Mouse (Mus musculus): ENCODE data around the gene Rpl18. TPM values are rescaled to one million over a fixed set of nuclear protein-coding genes. Genes with fewer than 3 reads are reported as not detected.

The Rpl18 gene
- total RNA-seq (2023; ENCODE audit: inconsistent age), result 2,003 to 2,338 TPM (median 2,227 TPM) in 4 replicates

GRCm38 (mm10) chr7:45715090-45715708 lies at the start of gene Rpl18:
Gene Rpl18 (plus strand): TSS chr7:45715457.

DNA sequence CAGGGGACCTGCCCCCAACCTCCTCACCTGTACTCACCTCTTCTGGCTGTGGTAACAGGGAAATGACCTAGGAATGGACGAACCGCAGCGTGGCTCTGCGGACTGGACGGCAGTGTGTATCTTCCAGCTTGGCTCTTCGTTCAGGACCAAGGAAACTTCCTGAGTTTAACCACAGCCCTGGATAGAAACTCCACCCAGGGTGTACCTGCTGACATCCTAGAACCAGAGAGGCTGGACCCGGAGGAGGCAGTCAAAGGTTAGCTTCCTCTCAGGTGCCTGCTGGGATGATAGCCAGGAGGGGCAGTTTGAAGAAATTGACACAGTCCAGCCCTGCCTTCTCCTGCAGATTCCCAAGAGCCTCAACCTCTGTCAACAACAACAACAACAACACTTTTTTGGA lies 49.1 kb upstream of the Rpl18 start, which contains the start of gene Fut2:
Gene Fut2 (minus strand): TSS at position 234 of the 400 bp plus-strand sequence.

GRCm38 (mm10) chr7:45683396-45684050 lies 31.7 kb upstream of the Rpl18 start, which contains the start of gene Ntn5:
Gene Ntn5 (plus strand): TSS chr7:45684022.

DNA sequence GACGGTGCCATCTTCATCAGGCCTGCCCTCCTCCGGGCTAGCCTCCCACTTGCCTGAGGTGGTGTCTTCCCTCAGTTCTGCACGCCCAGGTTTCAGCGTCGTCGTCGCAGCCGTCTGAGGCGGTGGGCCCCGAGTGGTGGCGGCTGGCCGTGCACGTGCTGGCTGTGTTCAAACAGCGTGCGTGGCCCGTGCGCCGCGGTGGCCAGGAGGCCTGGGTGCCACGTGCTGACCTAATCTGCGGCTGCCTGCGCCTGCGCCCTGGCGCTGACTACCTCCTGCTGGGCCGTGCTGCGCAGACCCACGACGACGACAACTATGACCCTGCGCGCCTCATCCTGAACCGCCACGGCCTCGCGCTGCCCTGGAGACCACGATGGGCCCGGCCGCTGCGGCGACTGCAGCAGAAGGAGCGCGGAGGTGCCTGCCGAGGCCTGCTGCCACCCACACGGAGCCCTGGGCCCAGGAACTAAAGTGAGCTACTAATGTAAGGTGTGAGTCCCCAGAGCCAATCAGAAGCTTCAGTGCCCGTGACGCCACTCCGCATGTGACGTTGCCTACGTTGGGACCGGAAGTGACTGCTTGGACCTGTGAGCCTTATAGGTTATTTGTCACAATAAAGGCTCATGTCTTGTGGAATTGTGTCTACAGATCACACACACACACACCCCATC lies 21.2 kb upstream of the Rpl18 start, which contains the start of gene Sec1:
Gene Sec1 (minus strand): TSS at position 482 of the 671 bp plus-strand sequence.

GRCm38 (mm10) chr7:45699523-45700141 lies 15.6 kb upstream of the Rpl18 start, which contains the start of gene Car11:
Gene Car11 (plus strand): TSS chr7:45699843.

DNA sequence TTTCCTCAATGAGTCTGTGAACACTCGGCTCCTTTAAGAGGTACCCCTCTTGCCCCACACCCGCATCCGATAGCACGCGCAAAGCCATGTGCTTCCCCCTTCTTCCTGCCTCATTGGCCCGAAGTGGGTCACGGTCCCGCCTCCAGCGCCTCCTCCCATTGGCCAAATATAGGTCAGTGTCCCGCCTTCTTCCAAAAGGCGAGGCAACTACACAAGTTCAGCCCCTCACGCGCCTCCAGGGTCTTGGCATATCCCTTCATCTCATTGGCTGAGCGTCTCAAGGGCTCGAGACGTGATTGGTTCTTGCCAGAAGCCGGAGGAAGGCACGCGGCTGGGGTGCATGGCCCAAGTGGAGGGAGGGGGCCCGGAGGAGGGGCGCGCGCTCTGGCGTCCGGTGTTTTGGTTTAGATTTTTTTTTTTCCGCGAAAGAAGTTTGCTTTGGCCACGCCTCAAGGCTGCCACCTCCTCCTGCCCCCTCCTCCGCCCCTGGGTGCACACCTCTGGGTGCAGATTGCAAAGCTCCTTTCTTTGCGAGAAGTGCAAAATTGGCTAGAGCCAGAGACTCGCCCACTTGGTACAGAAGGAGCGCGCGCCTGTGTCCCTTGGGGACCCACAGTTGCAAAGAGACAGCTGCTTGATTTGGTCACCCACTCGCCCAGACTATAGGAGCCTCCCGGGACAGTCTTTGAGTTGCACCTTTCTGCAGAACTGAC lies 10.4 kb upstream of the Rpl18 start, which contains the start of gene Dbp:
Gene Dbp (plus strand): TSS at position 359 of the 713 bp plus-strand sequence.

DNA sequence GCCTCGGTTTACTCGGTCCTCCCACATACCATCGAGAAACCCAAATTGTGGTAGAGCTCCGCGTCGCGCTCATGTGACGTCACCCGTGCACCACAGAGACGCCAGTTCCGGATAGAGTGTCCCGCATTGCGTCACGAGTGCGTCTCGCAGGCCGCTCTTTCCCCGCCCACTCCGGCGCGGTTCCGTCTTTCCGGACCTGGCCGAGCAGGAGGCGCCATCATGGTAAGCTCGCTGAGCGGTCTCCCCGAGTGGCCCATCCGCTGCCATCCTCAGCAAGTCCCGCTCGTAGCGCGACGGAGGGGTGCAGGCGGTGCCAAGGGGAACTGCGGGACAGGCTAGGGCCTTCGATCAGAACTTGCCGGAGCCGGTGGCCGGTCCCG lies 2.7 kb downstream of the Rpl18 start, which contains the start of gene Sphk2:
Gene Sphk2 (minus strand): TSS at position 85 of the 380 bp plus-strand sequence.

GRCm38 (mm10) chr7:45720413-45721233 lies 5.4 kb downstream of the Rpl18 start, which contains the start of gene Fam83e:
Gene Fam83e (plus strand): TSS chr7:45721212.

DNA sequence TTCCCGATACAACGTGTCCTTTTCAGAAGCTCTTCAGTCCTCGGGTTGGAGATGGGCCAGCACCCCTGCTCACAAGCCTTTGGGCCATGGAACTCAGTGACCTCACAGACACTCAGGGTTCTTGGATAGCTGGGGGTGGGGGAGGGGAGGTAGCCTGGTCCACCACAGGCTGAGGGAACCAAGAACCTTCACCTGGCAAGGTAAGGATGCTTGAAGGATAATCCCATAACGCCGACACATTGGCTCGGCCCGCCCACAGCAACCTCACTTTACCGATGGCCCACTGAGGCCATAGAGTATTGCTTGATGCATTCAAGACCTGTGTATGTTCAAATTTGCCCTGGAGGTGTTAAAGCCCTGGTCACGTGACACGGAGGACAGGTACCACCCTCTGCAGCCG lies 10.5 kb downstream of the Rpl18 start, which contains the start of gene Spaca4:
Gene Spaca4 (minus strand): TSS at position 101 of the 400 bp plus-strand sequence.

Other genes starting within 250 kb of the Rpl18 start
- 107 to 138 TPM (median 119 TPM) in 4 replicates for gene Bax, start 248.6 kb upstream of the Rpl18 start, total RNA-seq (2023; ENCODE audit: inconsistent age)
- gene Tulp2, start 233.6 kb upstream of the Rpl18 start, total RNA-seq (2023; ENCODE audit: inconsistent age), result not detected in 4 replicates
- 0.77 to 1.8 TPM (median 0.98 TPM) in 4 replicates for gene Gm45808, start 228.6 kb upstream of the Rpl18 start, total RNA-seq (2023; ENCODE audit: inconsistent age)
- gene Dhdh, start 226.7 kb upstream of the Rpl18 start, total RNA-seq (2023; ENCODE audit: inconsistent age), result 2.9 to 3.9 TPM (median 3.5 TPM) in 4 replicates
- gene Nucb1, start 205.1 kb upstream of the Rpl18 start, total RNA-seq (2023; ENCODE audit: inconsistent age), result 76.1 to 93.0 TPM (median 84.2 TPM) in 4 replicates
- gene Ppp1r15a, start 189.2 kb upstream of the Rpl18 start, total RNA-seq (2023; ENCODE audit: inconsistent age), result 1,362 to 1,471 TPM (median 1,417 TPM) in 4 replicates
- gene Plekha4, start 189.1 kb upstream of the Rpl18 start, total RNA-seq (2023; ENCODE audit: inconsistent age), result 0.83 to 4.6 TPM (median 2.2 TPM) in 4 replicates
- gene Hsd17b14, start 160.6 kb upstream of the Rpl18 start, total RNA-seq (2023; ENCODE audit: inconsistent age), result not detected in 4 replicates
- gene Bcat2, start 145.3 kb upstream of the Rpl18 start, total RNA-seq (2023; ENCODE audit: inconsistent age), result 27.1 to 39.9 TPM (median 32.9 TPM) in 4 replicates
- not detected in 4 replicates for gene Fgf21, start 100.0 kb upstream of the Rpl18 start, total RNA-seq (2023; ENCODE audit: inconsistent age)
- not detected in 4 replicates for gene Fut1, start 98.2 kb upstream of the Rpl18 start, total RNA-seq (2023; ENCODE audit: inconsistent age)
- not detected in 4 replicates for gene Izumo1, start 93.6 kb upstream of the Rpl18 start, total RNA-seq (2023; ENCODE audit: inconsistent age)
- gene Rasip1, start 88.0 kb upstream of the Rpl18 start, total RNA-seq (2023; ENCODE audit: inconsistent age), result 0.27 to 0.35 TPM in 2 of 4 replicates, not detected in the others
- not detected in 4 replicates for gene Mamstr, start 75.5 kb upstream of the Rpl18 start, total RNA-seq (2023; ENCODE audit: inconsistent age)
- not detected in 4 replicates for gene Fut2, start 49.1 kb upstream of the Rpl18 start, total RNA-seq (2023; ENCODE audit: inconsistent age)
- gene Ntn5, start 31.4 kb upstream of the Rpl18 start, total RNA-seq (2023; ENCODE audit: inconsistent age), result 0.42 TPM in 1 of 4 replicates, not detected in the others
- 0.27 TPM in 1 of 4 replicates, not detected in the others for gene Sec1, start 21.1 kb upstream of the Rpl18 start, total RNA-seq (2023; ENCODE audit: inconsistent age)
- gene Car11, start 15.6 kb upstream of the Rpl18 start, total RNA-seq (2023; ENCODE audit: inconsistent age), result not detected in 4 replicates
- gene Dbp, start 10.4 kb upstream of the Rpl18 start, total RNA-seq (2023; ENCODE audit: inconsistent age), result 17.8 to 20.5 TPM (median 19.0 TPM) in 4 replicates
- 30.8 to 37.6 TPM (median 33.8 TPM) in 4 replicates for gene Sphk2, start 2.5 kb downstream of the Rpl18 start, total RNA-seq (2023; ENCODE audit: inconsistent age)
- gene Fam83e, start 5.8 kb downstream of the Rpl18 start, total RNA-seq (2023; ENCODE audit: inconsistent age), result 0.77 to 1.7 TPM (median 1.3 TPM) in 4 replicates
- gene Spaca4, start 10.4 kb downstream of the Rpl18 start, total RNA-seq (2023; ENCODE audit: inconsistent age), result not detected in 4 replicates
- gene Lmtk3, start 68.3 kb downstream of the Rpl18 start, total RNA-seq (2023; ENCODE audit: inconsistent age), result 0.19 to 0.27 TPM (median 0.21 TPM) in 3 of 4 replicates, not detected in the other
- gene Sult2b1, start 69.2 kb downstream of the Rpl18 start, total RNA-seq (2023; ENCODE audit: inconsistent age), result 1.3 to 1.9 TPM in 2 of 4 replicates, not detected in the others
- 136 to 151 TPM (median 143 TPM) in 4 replicates for gene Cyth2, start 99.1 kb downstream of the Rpl18 start, total RNA-seq (2023; ENCODE audit: inconsistent age)
- 1.8 to 5.1 TPM (median 3.7 TPM) in 4 replicates for gene Kcnj14, start 109.3 kb downstream of the Rpl18 start, total RNA-seq (2023; ENCODE audit: inconsistent age)
- 26.1 to 38.5 TPM (median 31.5 TPM) in 4 replicates for gene Grwd1, start 115.5 kb downstream of the Rpl18 start, total RNA-seq (2023; ENCODE audit: inconsistent age)
- gene Kdelr1, start 157.3 kb downstream of the Rpl18 start, total RNA-seq (2023; ENCODE audit: inconsistent age), result 58.3 to 59.3 TPM (median 58.7 TPM) in 4 replicates
- gene Grin2d, start 162.9 kb downstream of the Rpl18 start, total RNA-seq (2023; ENCODE audit: inconsistent age), result 0.29 to 0.55 TPM (median 0.35 TPM) in 4 replicates
- not detected in 4 replicates for gene Syngr4, start 181.3 kb downstream of the Rpl18 start, total RNA-seq (2023; ENCODE audit: inconsistent age)
- 5.5 to 10.0 TPM (median 7.1 TPM) in 4 replicates for gene Tmem143, start 181.5 kb downstream of the Rpl18 start, total RNA-seq (2023; ENCODE audit: inconsistent age)
- gene Emp3, start 205.9 kb downstream of the Rpl18 start, total RNA-seq (2023; ENCODE audit: inconsistent age), result 184 to 230 TPM (median 195 TPM) in 4 replicates
- 5.8 to 10.9 TPM (median 8.7 TPM) in 4 replicates for gene Ccdc114, start 208.6 kb downstream of the Rpl18 start, total RNA-seq (2023; ENCODE audit: inconsistent age)

All from B cell, adult (primary cell).